Mouse (Mus musculus) adrenal gland, adult 18-20 months (tissue): ENCODE data around the gene Maco1. TPM values are rescaled to one million over a fixed set of nuclear protein-coding genes. Genes with fewer than 3 reads are reported as not detected.

Source experiments
- DNase-seq, 2 experiments: peaks; one replicate each; pipeline ENCODE4 v3.0.0; 2021 to 2022; ENCODE audit warnings: low spot score in 2 of 2
- long read RNA-seq, 2 experiments: library from polyadenylated mRNA; stranded (forward); transcript quantifications; one replicate each; pipeline ENCODE4 v2.0.0; 2021
- total RNA-seq, 2 experiments: library from RNA; stranded (reverse); gene quantifications; 1 replicate in 1 of 2; 2 replicates in 1 of 2; pipeline ENCODE4 v1.2.3; 2021

Gene Maco1
- total RNA-seq = 10 to 100 TPM; 33.5 to 36.0 TPM
- long read RNA-seq, experiment 1, transcript Maco1-201 (11 exons, 3,826 nt) = major isoform, 27 of 37 reads
- long read RNA-seq, experiment 1, partial matches to known transcripts = 2 of 37 reads
- long read RNA-seq, experiment 1, other reads (novel, unspliced or antisense) = 8 of 37 reads
- long read RNA-seq, experiment 2, transcript Maco1-201 (11 exons, 3,826 nt) = major isoform, 23 of 53 reads
- long read RNA-seq, experiment 2, partial matches to known transcripts = 14 of 53 reads
- long read RNA-seq, experiment 2, other reads (novel, unspliced or antisense) = 15 of 53 reads

- peak; percentile 100 for DNase-seq
Observed at GRCm38 (mm10) chr4:134853259-134853636, at the start of gene Maco1. Gene Maco1 (minus strand): TSS chr4:134853345.

DNA sequence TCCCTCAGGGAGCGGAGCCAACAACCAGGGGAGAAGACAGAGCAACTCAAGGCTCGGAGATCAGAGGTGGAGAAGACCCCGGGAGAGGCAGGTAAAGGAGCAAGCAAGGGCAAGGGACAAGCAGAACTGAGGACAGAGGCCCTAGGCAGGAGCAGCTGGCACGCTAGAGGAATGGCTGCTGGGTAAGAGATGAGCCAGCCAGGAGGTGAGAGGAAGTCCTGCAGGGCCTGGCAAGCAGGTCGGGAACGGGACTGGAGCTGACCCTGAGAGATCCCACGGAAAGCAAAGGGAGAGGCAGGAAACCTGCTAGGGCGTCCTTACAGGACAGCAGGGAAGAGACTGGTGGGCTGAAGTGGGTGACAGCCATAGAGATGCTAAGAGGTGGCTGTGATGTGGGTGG is 48.0 kb upstream of the Maco1 start:
- no peak for DNase-seq

DNA sequence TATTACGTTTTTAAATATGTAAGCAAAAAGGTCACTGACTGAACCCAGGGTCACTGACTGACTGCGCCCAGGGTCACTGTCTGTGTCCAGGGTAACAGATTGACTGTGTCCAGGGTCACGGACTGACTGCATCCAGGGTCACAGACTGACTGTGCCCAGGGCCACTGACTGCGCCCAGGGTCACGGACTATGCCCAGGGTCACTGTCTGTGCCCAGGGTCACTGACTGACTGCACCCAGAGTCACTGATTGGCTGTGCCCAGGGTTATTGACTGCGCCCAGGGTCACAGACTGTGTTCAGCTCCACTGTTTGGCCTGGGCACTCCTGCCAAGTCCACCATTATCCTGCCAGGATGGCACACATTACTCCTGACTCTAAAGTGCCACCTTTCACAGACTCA is 44.1 kb upstream of the Maco1 start:
- peak in 1 of 2 experiments; percentile 48 for DNase-seq

GRCm38 (mm10) chr4:134892096-134892495 is 39.0 kb upstream of the Maco1 start:
- peak; percentile 49 to 54 for DNase-seq

- no peak for DNase-seq
Observed at GRCm38 (mm10) chr4:134884364-134884763, 31.2 kb upstream of the Maco1 start.

- DNase-seq = no peak
Observed at GRCm38 (mm10) chr4:134883808-134884207, 30.7 kb upstream of the Maco1 start.

- DNase-seq = peak; percentile 26 to 45
Observed at GRCm38 (mm10) chr4:134883266-134883665, 30.1 kb upstream of the Maco1 start.

GRCm38 (mm10) chr4:134880041-134880440 is 26.9 kb upstream of the Maco1 start:
- DNase-seq = peak in 1 of 2 experiments; percentile 31

DNA sequence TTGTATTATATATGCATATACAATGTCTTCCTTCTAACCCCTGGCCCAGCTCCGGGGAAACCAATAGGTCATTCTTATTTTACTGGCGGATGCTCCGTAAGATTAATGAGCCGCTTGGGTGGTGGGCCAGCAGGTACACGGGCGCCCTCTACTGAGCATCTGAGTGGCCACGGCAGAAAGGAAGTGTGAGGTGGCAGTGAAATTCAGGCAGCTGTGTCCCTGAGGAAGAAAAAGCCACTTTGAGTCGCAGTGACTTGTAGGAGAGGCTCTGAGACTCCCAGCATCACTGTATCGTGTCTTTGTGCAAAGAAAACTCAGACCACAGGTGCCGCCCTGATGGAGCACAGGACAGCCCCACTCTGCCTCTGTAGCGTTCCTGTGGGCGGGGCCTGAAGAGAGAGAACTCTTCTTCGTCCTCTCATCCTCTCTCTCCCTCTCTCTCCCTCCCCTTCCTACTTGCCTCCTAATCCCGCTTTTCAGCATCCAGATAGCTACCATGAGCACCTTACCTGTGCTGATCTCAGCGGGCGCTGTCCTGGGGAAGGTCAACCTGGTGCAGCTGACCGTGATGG is 26.4 kb upstream of the Maco1 start:
- peak; percentile 61 to 69 for DNase-seq

DNA sequence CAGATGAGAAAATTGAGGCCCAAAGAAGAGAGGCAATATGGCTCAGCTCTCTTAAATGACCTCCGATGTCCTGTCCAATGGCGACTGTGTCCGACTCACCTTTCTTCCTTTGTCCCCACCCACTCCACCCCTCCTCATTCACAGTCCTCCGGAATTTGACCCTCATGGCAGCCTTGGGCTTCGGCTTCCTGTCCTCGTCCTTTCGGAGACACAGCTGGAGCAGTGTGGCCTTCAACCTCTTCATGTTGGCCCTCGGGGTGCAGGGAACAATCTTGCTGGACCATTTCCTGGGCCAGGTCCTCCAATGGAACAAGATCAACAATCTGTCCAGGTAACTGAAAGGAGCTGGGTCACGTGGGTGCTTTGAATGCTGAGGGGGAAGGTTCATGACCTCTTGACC is 23.0 kb upstream of the Maco1 start:
- no peak for DNase-seq

DNA sequence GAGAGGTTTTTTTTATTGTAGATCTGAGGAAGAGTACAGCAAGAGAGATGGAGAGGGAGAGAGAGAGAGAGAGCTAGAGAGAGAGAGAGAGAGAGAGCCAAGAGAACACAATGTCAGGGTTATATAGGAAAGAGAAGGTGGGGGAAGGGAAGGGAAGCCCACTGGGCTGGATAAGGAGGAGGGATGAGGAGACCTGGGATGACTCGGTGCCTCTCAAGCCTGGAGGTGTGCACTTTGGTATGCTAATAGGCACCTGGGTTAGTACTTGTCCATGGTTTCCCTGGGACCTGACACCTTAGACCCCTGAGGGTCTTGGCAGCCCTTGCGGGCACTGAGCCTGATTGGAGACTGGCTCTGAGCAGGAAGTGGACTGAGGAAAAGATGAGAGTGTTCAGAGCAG is 18.8 kb upstream of the Maco1 start:
- DNase-seq = no peak

- no peak for DNase-seq
Observed at GRCm38 (mm10) chr4:134871477-134871876, 18.3 kb upstream of the Maco1 start.

DNA sequence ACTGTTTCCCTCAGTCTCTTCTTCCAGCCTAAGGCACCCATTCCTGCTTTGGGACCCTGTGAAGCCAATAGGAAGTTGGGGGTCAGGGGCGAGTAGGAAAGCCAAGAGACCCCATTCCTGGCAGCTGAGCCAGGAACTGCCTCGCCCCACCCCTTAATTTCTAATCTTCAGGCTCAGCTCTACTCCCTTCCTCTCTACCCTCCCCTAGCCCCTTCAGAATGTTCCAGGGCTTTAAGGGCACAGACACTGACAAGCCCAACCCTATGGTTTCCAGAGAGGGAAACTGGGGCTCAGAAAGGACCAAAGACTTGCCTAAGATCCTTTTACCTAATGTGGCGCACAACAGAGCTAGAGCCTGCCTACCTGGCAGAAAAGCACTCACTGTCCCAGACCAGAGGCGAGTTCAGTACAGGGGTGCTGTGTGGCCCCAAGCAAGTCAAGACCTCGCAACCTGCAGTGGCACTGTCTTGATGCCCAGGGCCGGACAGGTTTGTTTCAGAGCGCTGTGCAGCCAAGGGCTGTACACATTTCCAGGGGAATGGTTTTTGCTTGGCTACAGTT is 16.8 kb upstream of the Maco1 start:
- DNase-seq = no peak

DNA sequence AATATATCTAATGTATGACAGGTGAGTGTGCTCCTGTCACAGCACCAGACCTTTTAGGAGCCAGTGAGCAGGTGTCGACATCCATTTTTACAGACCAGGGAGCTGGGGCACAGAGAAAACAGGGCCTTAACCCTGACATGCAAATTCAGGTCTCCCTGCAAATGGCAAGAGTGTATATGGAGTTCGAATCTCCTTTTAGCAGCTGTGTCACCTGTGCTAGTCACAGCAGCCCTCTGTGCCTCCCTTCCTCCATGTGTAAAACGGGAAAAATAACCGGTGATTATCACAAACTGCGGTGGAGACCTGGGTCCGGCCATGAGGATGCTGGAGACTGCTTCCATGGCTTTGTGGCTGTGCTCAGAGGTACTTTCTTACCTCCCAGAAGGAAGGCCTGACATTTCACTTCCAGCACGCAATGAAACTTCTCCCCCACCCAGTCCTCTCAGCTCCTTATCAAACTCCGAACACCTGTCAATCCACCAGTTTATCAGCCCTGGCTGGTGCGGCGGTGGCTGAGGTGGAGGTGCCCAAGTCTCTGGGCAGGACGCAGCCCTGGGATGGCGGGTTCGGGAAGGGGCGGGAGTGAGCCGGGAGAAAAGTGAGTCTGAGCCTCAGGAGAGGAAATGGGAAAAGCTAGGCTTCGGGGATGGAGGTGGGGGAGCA is 16.1 kb upstream of the Maco1 start:
- no peak for DNase-seq

DNA sequence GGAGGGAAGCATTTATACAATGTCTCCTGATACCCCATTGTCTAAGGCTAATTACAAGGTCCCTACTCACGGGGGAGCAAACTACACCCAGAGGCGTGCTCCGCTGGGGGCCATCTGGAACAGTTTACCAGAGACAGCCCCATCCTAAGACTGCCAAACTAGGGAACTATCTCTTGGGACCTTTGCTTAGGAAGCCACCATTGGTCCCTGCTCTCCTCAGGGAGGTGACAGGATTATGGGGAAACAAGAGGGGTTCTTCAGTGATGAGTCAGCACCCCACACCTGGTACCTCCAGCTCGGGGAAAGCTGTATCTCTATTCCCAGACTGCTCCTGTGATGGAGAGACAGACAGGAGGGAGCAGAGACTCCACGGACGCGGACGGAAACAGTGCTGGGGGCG is 15.3 kb upstream of the Maco1 start:
- no peak for DNase-seq

GRCm38 (mm10) chr4:134868065-134868464 is 14.9 kb upstream of the Maco1 start:
- no peak for DNase-seq

DNA sequence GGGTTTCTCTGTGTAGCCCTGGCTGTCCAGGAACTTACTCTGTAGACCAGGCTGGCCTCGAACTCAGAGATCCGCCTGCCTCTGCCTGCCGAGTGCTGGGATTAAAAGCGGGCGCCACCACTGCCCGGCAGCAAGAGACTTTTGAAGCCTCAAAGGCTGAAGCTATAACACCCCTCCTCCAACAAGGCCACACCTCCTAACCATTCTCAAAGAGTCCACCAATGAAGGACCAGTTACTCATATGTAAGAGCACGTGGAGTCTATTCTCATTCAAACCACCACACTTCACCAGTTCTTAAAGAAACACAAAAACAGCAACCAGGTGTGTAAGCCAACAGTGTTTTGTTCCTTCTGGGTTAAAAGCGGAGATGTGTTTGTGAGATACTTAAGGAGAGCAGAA is 14.5 kb upstream of the Maco1 start:
- DNase-seq = no peak

- DNase-seq = no peak
Observed at GRCm38 (mm10) chr4:134867213-134867612, 14.1 kb upstream of the Maco1 start.

- no peak for DNase-seq
Observed at GRCm38 (mm10) chr4:134865789-134866188, 12.6 kb upstream of the Maco1 start.

- no peak for DNase-seq
Observed at GRCm38 (mm10) chr4:134865340-134865739, 12.2 kb upstream of the Maco1 start.

DNA sequence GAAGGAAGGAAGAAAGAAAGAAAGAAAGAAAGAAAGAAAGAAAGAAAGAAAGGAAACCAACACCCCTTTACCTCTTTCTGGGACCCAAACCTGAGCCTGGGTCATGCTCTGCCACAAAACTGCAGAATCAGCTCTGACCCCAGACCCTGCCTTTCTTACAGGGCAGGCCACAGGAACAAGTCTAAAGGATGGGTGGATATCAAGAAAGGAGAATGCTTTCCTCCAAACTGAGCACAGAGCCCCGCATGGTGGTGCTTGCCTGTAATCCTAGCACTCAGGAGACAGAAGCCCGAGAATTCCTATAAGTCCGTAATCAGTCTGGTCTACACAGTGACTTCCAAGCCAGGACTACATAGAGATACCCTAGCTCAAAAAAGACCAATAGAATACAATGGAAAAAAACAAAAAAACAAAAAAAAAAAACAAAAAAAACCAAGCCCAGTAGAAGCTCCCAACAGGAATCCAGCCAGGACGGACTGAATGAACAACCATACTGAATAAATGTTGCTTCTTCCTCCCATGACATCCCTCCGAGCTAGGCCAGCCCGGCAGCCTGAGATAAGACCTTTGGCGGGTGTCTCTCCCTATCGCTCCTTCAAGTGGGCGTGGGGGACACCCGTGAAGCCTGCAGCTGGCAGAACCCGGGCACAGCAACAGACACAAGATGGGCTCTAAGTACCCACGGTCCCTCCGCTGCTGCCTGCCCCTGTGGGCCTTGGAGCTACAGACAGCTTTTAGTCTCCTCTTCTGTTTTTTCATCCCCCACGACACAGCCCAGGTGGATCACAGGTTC is 11.0 kb upstream of the Maco1 start, which contains the start of gene Rhd:
TSS of gene Rhd (plus strand) at position 600 of the 793 bp plus-strand sequence.
- no peak for DNase-seq
